Mouse (Mus musculus) liver, embryonic 14.5 days (tissue): ENCODE data around the gene Ppp2ca. TPM values are rescaled to one million over a fixed set of nuclear protein-coding genes. Genes with fewer than 3 reads are reported as not detected.

Source experiments
- ATAC-seq: fragments of 200-750 bp; cut with Nextera tagmentation; 2 replicates; pipeline ENCODE4 v1.8.0; 2017; ENCODE audit warnings: moderate number of reproducible peaks, mild to moderate bottlenecking, moderate library complexity; ENCODE audit not compliant: insufficient read depth
- DNase-seq, 3 experiments: peaks; one replicate each; pipeline ENCODE4 v3.0.0-alpha.2; 2012 to 2013; ENCODE audit warnings: low read depth in 3 of 3, low spot score in 3 of 3
- H3K27ac ChIP-seq: fragments of 300-500 bp; sonication (generic); 2 replicates; pipeline ENCODE4 v1.5.1; 2014; ENCODE audit warnings: moderate library complexity, mild to moderate bottlenecking, control low read depth, inconsistent platforms
- H3K27me3 ChIP-seq: fragments of 300-500 bp; sonication (generic); 2 replicates; pipeline ENCODE4 v1.6.1; 2014; ENCODE audit warnings: mild to moderate bottlenecking, low read length, moderate library complexity; ENCODE audit not compliant: control insufficient read depth, insufficient read depth
- H3K36me3 ChIP-seq: fragments of 300-500 bp; sonication (generic); replicated peaks from 2 replicates; pipeline ENCODE4 v1.6.1; 2014; ENCODE audit warnings: low read depth; ENCODE audit not compliant: control insufficient read depth, insufficient read depth
- H3K4me1 ChIP-seq, 2 experiments: fragments of 200-500 bp in 1 of 2; fragments of 300-500 bp in 1 of 2; sonication (generic) in 1 of 2; replicated peaks; 2 replicates each; pipeline ENCODE4 v1.6.1; 2012 to 2014; ENCODE audit warnings: antibody characterized with exemption in 1 of 2, inconsistent platforms in 1 of 2, low read length in 1 of 2; ENCODE audit not compliant: control insufficient read depth in 2 of 2, insufficient read depth in 2 of 2
- H3K4me2 ChIP-seq: fragments of 300-500 bp; sonication (generic); 2 replicates; pipeline ENCODE4 v1.6.1; 2014; ENCODE audit warnings: low read depth, mild to moderate bottlenecking, control low read depth, moderate library complexity
- H3K4me3 ChIP-seq, 2 experiments: fragments of 200-500 bp in 1 of 2; fragments of 300-500 bp in 1 of 2; sonication (generic) in 1 of 2; 2 replicates each; pipeline ENCODE4 v1.5.1; 2012 to 2014; ENCODE audit warnings: low read depth in 2 of 2, low read length in 2 of 2, mild to moderate bottlenecking in 2 of 2, control low read depth in 1 of 2, inconsistent platforms in 1 of 2, moderate library complexity in 1 of 2; ENCODE audit not compliant: insufficient read depth in 1 of 2
- H3K9ac ChIP-seq: fragments of 300-500 bp; sonication (generic); replicated peaks from 2 replicates; pipeline ENCODE4 v1.6.1; 2014; ENCODE audit warnings: mild to moderate bottlenecking, control low read depth, moderate library complexity
- H3K9me3 ChIP-seq: fragments of 300-500 bp; sonication (generic); 2 replicates; pipeline ENCODE4 v1.6.1; 2016; ENCODE audit warnings: low read length, mixed read lengths; ENCODE audit not compliant: control insufficient read depth
- CTCF ChIP-seq: IDR thresholded peaks from 2 replicates; pipeline ENCODE4 v1.5.1; 2016; ENCODE audit warnings: antibody characterized with exemption, low read depth, control low read depth
- EP300 ChIP-seq: IDR thresholded peaks from 2 replicates; pipeline ENCODE4 v1.6.1; 2016; ENCODE audit warnings: antibody characterized with exemption, low read depth
- WGBS: fragments of 180-500 bp; shearing (Covaris S2); extraction: QIAGEN DNeasy Blood & Tissue Kit; methylation state at CpG from one replicate; pipeline ENCODE4 v1.1.7; 2014; ENCODE audit not compliant: insufficient replicate concordance; 5-methylcytosine and 5-hydroxymethylcytosine counted together
- polyA plus RNA-seq, 2 experiments: library from polyadenylated mRNA; depleted of rRNA in 1 of 2; stranded (reverse) in 1 of 2; unstranded in 1 of 2; fragments of >200 nt; fragmentation: Nextera tagmentation in 1 of 2; extraction: Ambion mirVana in 1 of 2; gene quantifications; 2 replicates each; pipeline versions ENCODE4 v1.2.1 to v1.2.3; 2012 to 2014

Gene Ppp2ca
- polyA plus RNA-seq, 2 experiments, result 24.0 to 37.5 TPM

GRCm38 (mm10) chr11:52089291-52089690 is 9.2 kb upstream of the Ppp2ca start:
- no peak overlapping the region for H3K27ac ChIP-seq
- H3K27me3 ChIP-seq, result no peaks in the 10 kb centered on the region
- H3K9ac ChIP-seq, result no peak overlapping the region
- no peak for ATAC-seq
- H3K4me2 ChIP-seq, result no peak overlapping the region
- H3K9me3 ChIP-seq, result no peaks in the 10 kb centered on the region
- peaks cover 0 to 2% of the 10 kb centered on the region in 2 experiments; a peak in 2 of 4 replicates for H3K4me1 ChIP-seq
- H3K36me3 ChIP-seq, result no peaks in the 10 kb centered on the region
- H3K4me3 ChIP-seq, result no peak overlapping the region
- no peak for DNase-seq
- TF ChIP-seq CTCF (no peak), EP300 (no peak)
- WGBS, result 59% methylated on average over 8 of the region's 8 CpGs

- no peaks in the 10 kb centered on the region for H3K27me3 ChIP-seq
- no peaks in the 10 kb centered on the region for H3K9me3 ChIP-seq
- H3K36me3 ChIP-seq, result no peaks in the 10 kb centered on the region
- no peak overlapping the region for H3K9ac ChIP-seq
- H3K4me3 ChIP-seq, result no peak overlapping the region
- ATAC-seq (no peak), DNase-seq (no peak)
- no peak overlapping the region for H3K4me2 ChIP-seq
- TF ChIP-seq CTCF, result no peak
- no peak for TF ChIP-seq EP300
- 79% methylated on average over 9 of the region's 9 CpGs for WGBS
- no peak overlapping the region for H3K27ac ChIP-seq
- H3K4me1 ChIP-seq, result peaks cover 0 to 2% of the 10 kb centered on the region in 2 experiments; a peak in 2 of 4 replicates
Measured at GRCm38 (mm10) chr11:52091261-52091660, 7.2 kb upstream of the Ppp2ca start.

GRCm38 (mm10) chr11:52094568-52094967 is 3.9 kb upstream of the Ppp2ca start:
- Histone ChIP-seq H3K9me3 (no peaks in the 10 kb centered on the region), H3K9ac (no peak overlapping the region), H3K4me3 (no peak overlapping the region), H3K36me3 (no peaks in the 10 kb centered on the region), H3K4me1 (peaks cover 14 to 15% of the 10 kb centered on the region in 2 experiments), H3K4me2 (no peak overlapping the region), H3K27me3 (no peaks in the 10 kb centered on the region), H3K27ac (no peak overlapping the region)
- 30% methylated on average over 5 of the region's 5 CpGs for WGBS
- ATAC-seq (no peak), DNase-seq (no peak)
- TF ChIP-seq EP300 (no peak), CTCF (no peak)

GRCm38 (mm10) chr11:52097016-52097415 is 1.5 kb upstream of the Ppp2ca start:
- Histone ChIP-seq H3K4me3 (no peak overlapping the region), H3K4me1 (peaks cover 31 to 34% of the 10 kb centered on the region in 2 experiments), H3K36me3 (peaks cover 5% of the 10 kb centered on the region; the same call in 1 of the 2 replicates), H3K9me3 (no peaks in the 10 kb centered on the region), H3K9ac (no peak overlapping the region), H3K4me2 (no peak overlapping the region), H3K27me3 (no peaks in the 10 kb centered on the region), H3K27ac (no peak overlapping the region)
- WGBS, result 44% methylated on average over 3 of the region's 3 CpGs
- TF ChIP-seq EP300 (no peak), CTCF (no peak)
- DNase-seq (no peak), ATAC-seq (no peak)

- peaks cover 5% of the 10 kb centered on the region; the same call in 1 of the 2 replicates for H3K36me3 ChIP-seq
- peak overlapping the region in 1 of 2 experiments; percentile 77; a peak in 2 of 4 replicates for H3K4me3 ChIP-seq
- H3K4me2 ChIP-seq, result peak overlapping the region; percentile 93
- H3K27me3 ChIP-seq, result no peaks in the 10 kb centered on the region
- 70% methylated on average over 2 of the region's 2 CpGs for WGBS
- H3K9ac ChIP-seq, result peak overlapping the region; percentile 78
- H3K27ac ChIP-seq, result peak overlapping the region; percentile 93
- H3K9me3 ChIP-seq, result no peaks in the 10 kb centered on the region
- H3K4me1 ChIP-seq, result peaks cover 32 to 39% of the 10 kb centered on the region in 2 experiments
- ATAC-seq (no peak), DNase-seq (no peak)
- no peak for TF ChIP-seq CTCF
- no peak for TF ChIP-seq EP300
Measured at GRCm38 (mm10) chr11:52097596-52097995, 885 bp upstream of the Ppp2ca start.
